Mouse (Mus musculus) cerebellum, adult (tissue): Measurements from ENCODE around the gene Adcy4.
A peak's percentile ranks its signal among the peaks of the same experiment; 100 is the strongest.
"Not testable (repeated sequence)": the region's sequence is repeated elsewhere in the genome, so short reads cannot be mapped to it uniquely, and the experiment has no call there.

ENCODE experiments used
- ATAC-seq: cut with Nextera tagmentation; 2 replicates; pipeline ENCODE4 v1.9.2; 2017; ENCODE audit warnings: mild to moderate bottlenecking, moderate library complexity, mixed read lengths; ENCODE audit not compliant: insufficient number of reproducible peaks, low FRiP score, low TSS enrichment

Gene Adcy4

DNA sequence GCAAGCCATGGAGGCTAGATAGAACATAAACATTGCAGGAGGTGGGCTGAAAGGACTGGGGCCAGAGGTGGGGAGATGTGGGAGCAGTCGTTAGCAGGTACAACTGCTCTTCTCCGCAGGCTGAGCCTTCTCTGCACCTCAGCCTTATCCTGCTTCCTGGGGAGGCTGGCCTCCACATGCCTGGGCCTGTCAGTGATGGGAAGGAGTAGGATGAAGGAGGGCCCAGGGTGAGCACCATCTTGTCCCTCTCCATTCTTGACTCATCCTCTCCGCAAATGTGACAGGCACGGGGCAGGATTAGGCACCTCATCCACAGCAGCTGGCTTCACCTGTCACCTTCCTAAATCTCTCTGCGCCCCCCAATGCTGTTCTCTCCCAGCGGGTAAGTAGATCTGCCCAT, 22.7 kb downstream of the Adcy4 start, which contains the start of gene Ltb4r2:
Gene Ltb4r2, plus strand, starts transcription at position 266 of the 400 bp plus-strand sequence.
- no peak for ATAC-seq

DNA sequence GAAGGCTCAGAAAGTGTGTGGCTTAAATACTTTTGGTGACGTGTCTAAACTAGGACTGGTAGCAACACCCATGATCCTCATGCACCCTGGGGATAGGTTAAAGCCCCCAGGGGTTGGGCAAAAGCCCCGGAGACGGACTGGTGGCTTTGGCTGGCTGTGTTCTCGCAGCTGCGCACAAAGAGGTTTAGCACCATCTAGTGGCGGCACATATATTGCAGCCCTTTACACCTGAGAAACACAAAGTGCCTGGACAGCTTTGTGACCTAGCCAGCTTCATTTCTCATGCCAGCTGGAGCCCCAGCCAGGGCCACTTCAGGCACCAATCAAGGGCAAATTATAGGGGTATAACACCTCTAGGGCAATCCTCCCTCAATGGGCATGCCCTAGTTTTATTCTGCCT, 23.7 kb downstream of the Adcy4 start:
- ATAC-seq: not testable (repeated sequence)

GRCm38 (mm10) chr14:55758363-55758784, 25.5 kb downstream of the Adcy4 start, which contains the start of gene Cideb:
Gene Cideb (minus strand): TSS chr14:55758458.
- no peak for ATAC-seq

- ATAC-seq: no peak
Measured at GRCm38 (mm10) chr14:55757566-55757965, 26.3 kb downstream of the Adcy4 start.

DNA sequence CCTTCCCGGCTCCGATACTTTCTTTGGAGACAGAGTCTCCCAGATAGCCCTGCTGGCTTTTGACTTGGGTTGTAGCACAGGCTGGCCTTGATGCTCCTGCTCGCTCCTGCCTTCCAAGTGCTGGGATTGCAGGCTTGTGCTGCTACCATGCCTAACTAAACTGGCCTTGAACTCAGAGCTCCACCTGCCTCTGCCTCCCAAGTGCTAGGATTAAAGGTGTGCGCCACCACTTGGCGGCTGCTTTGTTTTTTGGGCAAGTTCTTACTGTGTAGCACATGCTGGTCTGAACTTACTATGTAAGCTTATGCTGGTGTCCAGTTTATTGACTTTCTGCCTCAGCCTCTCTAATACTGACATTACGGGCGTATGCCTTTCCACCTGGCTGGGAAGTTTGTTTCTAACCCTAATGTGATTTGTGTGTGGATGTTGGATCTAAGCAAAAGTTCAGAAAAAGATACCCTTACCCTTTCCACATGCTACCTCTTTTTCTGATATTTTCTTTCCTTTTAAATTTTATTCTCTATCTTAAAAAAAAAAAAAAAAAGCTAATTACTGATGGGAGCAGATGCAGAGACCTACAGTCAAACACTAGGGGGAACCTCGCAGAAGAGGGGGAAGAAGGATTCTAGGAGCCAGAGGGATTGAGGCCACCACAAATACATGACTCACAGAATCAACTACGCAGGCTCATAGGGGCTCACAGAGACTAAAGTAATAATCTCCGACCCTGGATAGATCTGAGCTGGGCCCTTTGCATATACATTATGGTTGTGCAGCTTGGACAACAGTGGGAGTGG, 36.6 kb downstream of the Adcy4 start:
- no peak for ATAC-seq

DNA sequence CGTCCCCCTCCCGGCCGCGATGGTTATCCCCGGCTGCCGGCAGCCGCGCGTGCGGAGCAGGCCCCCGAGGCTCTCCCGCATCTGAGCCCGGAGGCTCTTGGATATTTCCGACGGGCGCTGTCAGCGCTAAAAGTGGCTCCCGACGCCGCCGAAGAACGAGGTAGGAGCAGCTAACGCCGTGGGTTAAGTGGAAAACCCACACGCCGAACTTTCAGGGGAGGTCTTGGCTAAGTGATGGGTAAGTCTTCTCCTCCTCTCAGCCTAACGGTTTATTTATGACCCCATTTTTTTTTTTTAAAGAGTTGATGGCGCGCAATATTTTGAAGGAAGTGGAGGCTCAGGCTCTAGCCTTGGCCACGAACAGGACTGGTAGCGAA, 38.0 kb downstream of the Adcy4 start:
- no peak for ATAC-seq

GRCm38 (mm10) chr14:55745180-55745860, 38.6 kb downstream of the Adcy4 start, which contains the start of the genes Dhrs1 and Nop9:
Gene Dhrs1 (minus strand): TSS chr14:55745690.
Gene Nop9 (plus strand): TSS chr14:55745693.
- ATAC-seq: peak; percentile 53; the same call in 1 of the 2 replicates

- ATAC-seq: no peak
Measured at GRCm38 (mm10) chr14:55743711-55744110, 40.2 kb downstream of the Adcy4 start.

- ATAC-seq: no peak
Measured at GRCm38 (mm10) chr14:55737086-55737687, 46.7 kb downstream of the Adcy4 start.

- no peak for ATAC-seq
Measured at GRCm38 (mm10) chr14:55735758-55736157, 48.1 kb downstream of the Adcy4 start.

DNA sequence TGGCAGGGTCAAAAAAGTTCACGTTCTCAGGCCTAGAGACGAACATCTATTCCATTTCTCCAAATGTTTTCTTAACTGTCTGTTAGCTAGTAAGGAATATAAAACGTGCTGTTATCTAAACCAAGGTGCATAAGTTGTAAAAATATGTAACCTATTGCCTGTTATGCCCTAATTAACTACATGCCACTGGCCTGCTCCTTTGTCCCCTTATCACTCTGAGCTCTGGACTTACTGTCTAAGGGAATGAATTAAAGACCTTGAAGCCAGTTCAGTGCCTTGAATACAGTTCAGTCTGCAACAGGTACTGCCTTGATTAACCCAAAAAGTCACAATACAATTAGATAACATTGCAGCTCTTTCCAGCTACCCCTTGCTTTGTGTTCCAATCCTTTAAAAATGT, 48.6 kb downstream of the Adcy4 start:
- ATAC-seq: no peak

DNA sequence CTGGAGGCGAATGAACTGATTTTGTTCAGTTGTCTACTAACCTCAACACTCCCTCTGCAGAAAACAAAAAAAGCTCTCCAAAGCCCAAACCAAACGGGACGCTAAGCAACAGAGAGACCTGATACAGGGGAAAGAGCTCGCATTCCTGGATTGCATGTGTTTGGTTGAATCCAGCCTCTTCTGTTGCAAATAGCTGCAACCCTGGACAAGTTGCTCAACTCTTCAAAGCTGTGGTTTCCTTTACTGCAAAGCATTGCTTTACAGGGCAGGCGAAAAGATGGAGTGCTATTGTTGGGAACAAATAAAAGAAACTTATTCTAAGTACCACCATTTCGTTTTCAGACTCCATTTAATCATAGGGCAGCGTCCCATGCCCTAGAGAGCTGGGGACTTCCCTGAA, 49.0 kb downstream of the Adcy4 start:
- no peak for ATAC-seq

GRCm38 (mm10) chr14:55733889-55734288, 50.0 kb downstream of the Adcy4 start:
- ATAC-seq: no peak

DNA sequence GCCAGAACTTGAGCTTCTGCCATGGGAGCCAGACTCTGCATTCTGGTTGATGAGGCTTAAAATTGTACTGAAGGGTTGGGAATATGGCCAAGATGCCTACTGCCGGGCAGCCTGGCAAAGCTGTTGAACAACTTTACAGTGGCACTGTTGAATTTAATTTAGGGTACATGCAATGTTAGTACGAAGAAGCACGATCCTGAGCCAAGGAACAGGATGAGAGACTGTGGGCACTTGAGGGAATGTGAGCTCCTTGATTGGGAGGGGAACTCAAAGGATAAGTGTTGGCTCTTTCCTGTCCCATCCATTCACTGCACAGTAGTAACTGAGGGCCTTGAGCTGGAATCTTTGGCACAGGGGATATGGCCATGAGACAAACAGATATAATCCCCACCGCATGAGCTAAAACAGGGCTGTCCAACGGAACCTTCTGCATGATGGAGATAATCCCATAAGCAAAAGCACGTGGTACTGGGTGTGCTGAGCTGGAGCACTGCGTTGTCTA, 53.3 kb downstream of the Adcy4 start:
- no peak for ATAC-seq

- no peak for ATAC-seq
Measured at GRCm38 (mm10) chr14:55730116-55730515, 53.8 kb downstream of the Adcy4 start.

DNA sequence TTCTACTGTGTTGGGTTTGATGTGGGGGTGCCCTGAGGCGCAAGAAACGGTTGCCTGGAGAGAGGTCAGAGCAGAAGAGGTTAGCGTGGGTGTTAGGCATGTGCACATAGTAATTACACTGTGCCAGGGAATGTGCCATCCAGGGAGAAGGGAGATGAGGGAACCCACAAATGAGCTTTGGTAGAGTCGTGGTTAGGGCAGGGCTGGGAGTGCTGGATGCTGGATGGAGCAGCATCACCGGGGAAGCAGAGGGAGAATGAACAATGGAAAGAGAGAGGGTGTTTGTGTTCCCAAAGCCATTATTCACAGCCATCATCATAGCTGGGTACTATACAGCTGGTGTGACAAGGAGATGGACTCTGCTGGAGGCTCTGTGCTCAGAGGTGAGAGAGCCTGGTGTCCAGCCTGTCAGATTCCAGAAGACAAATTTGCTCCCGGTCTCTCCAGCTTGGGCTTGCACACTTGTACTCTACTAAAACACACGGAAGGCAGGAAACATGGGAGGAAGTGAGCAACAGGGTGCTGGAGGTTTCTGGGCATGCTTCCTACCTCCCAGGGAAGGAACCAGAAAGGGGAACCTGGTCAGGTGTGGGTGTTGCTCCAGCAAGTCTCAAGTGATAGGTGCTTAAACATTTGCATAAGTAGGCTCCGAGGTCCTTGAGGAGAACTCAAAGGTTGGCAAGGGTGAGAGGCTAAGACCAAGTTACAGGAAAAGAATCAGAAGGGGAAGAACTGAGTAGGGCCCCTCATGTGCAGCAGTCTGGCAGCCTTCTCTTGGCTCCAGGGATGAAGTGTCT, 55.8 kb downstream of the Adcy4 start:
- no peak for ATAC-seq

- ATAC-seq: no peak
Measured at GRCm38 (mm10) chr14:55726261-55726660, 57.6 kb downstream of the Adcy4 start.

DNA sequence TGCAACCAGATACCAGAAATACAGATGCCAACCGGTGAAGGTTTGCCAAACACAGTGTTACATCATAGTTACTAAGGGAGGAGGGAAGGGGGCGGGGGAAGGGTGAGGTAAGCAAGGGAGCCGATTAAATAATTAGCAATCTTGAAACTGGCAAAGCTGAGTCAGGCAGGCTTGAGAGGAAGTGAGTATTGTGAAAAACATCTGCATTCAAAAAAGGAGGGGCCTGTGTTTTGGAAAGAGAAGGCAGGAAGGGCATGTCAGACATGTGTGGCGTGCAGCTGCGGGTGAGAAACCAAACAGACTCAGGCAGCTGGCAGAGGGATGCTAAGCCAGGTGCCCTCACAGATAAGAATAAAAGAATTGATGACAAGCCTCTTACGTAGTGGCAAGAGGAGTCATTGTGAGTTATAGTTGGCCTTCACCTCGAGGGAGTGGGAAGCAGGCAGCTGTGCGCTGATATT, 59.5 kb downstream of the Adcy4 start:
- ATAC-seq: no peak

DNA sequence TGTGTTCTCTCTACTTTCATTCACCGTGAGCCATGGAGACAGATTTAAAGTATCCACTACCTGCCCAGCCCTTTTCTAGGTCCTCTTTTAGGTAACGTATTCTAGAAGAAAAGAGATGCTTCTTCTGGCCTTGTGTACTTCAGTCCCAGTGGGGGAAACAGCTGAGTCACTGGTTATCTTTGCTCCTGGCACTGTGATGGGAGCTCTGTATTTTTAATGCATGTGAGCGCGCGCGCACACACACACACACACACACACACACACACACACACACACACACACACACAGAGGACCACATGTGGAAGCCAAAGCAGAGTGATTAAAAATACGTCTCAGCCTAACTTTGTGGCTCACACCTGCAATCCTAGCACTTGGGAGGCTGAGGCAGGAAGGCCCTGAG, 60.5 kb downstream of the Adcy4 start:
- ATAC-seq: no peak

- ATAC-seq: no peak
Measured at GRCm38 (mm10) chr14:55722438-55722945, 61.4 kb downstream of the Adcy4 start.
